Mouse (Mus musculus): ENCODE results near the gene Mak. TPM values are rescaled to one million over a fixed set of nuclear protein-coding genes. Genes with fewer than 3 reads are reported as not detected.

Gene Mak
- polyA plus RNA-seq, 1 experiment from 2014 or later = 2.9 TPM

- Histone ChIP-seq H3K4me2 (ENCODE audit: low read depth, low read length) (no peak overlapping the region), H3K36me3 (ENCODE audit: control insufficient read depth, insufficient read depth, low read length) (no peaks in the 10 kb centered on the region)
Observed at GRCm38 (mm10) chr13:41103841-41104525, 24.5 kb upstream of the Mak start.

GRCm38 (mm10) chr13:41100031-41100430 lies 20.5 kb upstream of the Mak start:
- no peaks in the 10 kb centered on the region for H3K27me3 ChIP-seq (replicated peaks; ENCODE audit: control insufficient read depth, insufficient read depth, low read length)
- 87% methylated on average over 2 of the region's 2 CpGs for WGBS
- no peak overlapping the region for H3K4me2 ChIP-seq (ENCODE audit: low read depth, low read length)
- H3K9ac ChIP-seq (ENCODE audit: low read depth, low read length) = no peak overlapping the region
- DNase-seq (ENCODE audit: low spot score) (no peak), ATAC-seq (ENCODE audit: low read depth) (no peak)
- no peaks in the 10 kb centered on the region for H3K9me3 ChIP-seq (ENCODE audit: control insufficient read depth, low read length)
- H3K4me1 ChIP-seq (ENCODE audit: control insufficient read depth, insufficient read depth, low read length) = no peaks in the 10 kb centered on the region
- no peak overlapping the region for H3K4me3 ChIP-seq (ENCODE audit: low read depth, low read length)
- H3K36me3 ChIP-seq (ENCODE audit: control insufficient read depth, insufficient read depth, low read length) = no peaks in the 10 kb centered on the region
- no peak overlapping the region for H3K27ac ChIP-seq (replicated peaks; ENCODE audit: low read depth, low read length)

More at GRCm38 (mm10) chr13:41103841-41104525, 24.5 kb upstream of the Mak start:
- H3K27ac ChIP-seq (replicated peaks; ENCODE audit: low read depth, low read length) = no peak overlapping the region
- no peaks in the 10 kb centered on the region for H3K4me1 ChIP-seq (ENCODE audit: control insufficient read depth, insufficient read depth, low read length)
- H3K27me3 ChIP-seq (replicated peaks; ENCODE audit: control insufficient read depth, insufficient read depth, low read length) = no peaks in the 10 kb centered on the region
- DNase-seq (ENCODE audit: low spot score) (no peak), ATAC-seq (ENCODE audit: low read depth) (no peak)
- no peak overlapping the region for H3K4me3 ChIP-seq (ENCODE audit: low read depth, low read length)
- H3K9ac ChIP-seq (ENCODE audit: low read depth, low read length) = no peak overlapping the region
- WGBS = 77% methylated on average over 12 of the region's 12 CpGs
- H3K9me3 ChIP-seq (ENCODE audit: control insufficient read depth, low read length) = no peaks in the 10 kb centered on the region

- Histone ChIP-seq H3K4me2 (ENCODE audit: low read depth, low read length) (no peak overlapping the region), H3K27me3 (replicated peaks; ENCODE audit: control insufficient read depth, insufficient read depth, low read length) (no peaks in the 10 kb centered on the region), H3K27ac (replicated peaks; ENCODE audit: low read depth, low read length) (no peak overlapping the region), H3K4me3 (ENCODE audit: low read depth, low read length) (no peak overlapping the region), H3K4me1 (ENCODE audit: control insufficient read depth, insufficient read depth, low read length) (no peaks in the 10 kb centered on the region), H3K36me3 (ENCODE audit: control insufficient read depth, insufficient read depth, low read length) (no peaks in the 10 kb centered on the region), H3K9ac (ENCODE audit: low read depth, low read length) (no peak overlapping the region), H3K9me3 (ENCODE audit: control insufficient read depth, low read length) (no peaks in the 10 kb centered on the region)
- ATAC-seq (ENCODE audit: low read depth) (no peak), DNase-seq (ENCODE audit: low spot score) (no peak)
- 85% methylated on average over 15 of the region's 15 CpGs for WGBS
Observed at GRCm38 (mm10) chr13:41098325-41098724, 18.8 kb upstream of the Mak start.

- DNase-seq (ENCODE audit: low spot score) (no peak), ATAC-seq (ENCODE audit: low read depth) (no peak)
- no peak overlapping the region for H3K27ac ChIP-seq (replicated peaks; ENCODE audit: low read depth, low read length)
- H3K4me1 ChIP-seq (ENCODE audit: control insufficient read depth, insufficient read depth, low read length) = no peaks in the 10 kb centered on the region
- H3K9me3 ChIP-seq (ENCODE audit: control insufficient read depth, low read length) = no peaks in the 10 kb centered on the region
- no peaks in the 10 kb centered on the region for H3K27me3 ChIP-seq (replicated peaks; ENCODE audit: control insufficient read depth, insufficient read depth, low read length)
- 65% methylated on average over 16 of the region's 16 CpGs for WGBS
- H3K4me3 ChIP-seq (ENCODE audit: low read depth, low read length) = no peak overlapping the region
- no peak overlapping the region for H3K9ac ChIP-seq (ENCODE audit: low read depth, low read length)
- no peaks in the 10 kb centered on the region for H3K36me3 ChIP-seq (ENCODE audit: control insufficient read depth, insufficient read depth, low read length)
- no peak overlapping the region for H3K4me2 ChIP-seq (ENCODE audit: low read depth, low read length)
Observed at GRCm38 (mm10) chr13:41097324-41098058, 18.0 kb upstream of the Mak start.

- Histone ChIP-seq H3K27me3 (replicated peaks; ENCODE audit: control insufficient read depth, insufficient read depth, low read length) (peaks cover 2% of the 10 kb centered on the region; the same call in 1 of the 2 replicates), H3K4me2 (ENCODE audit: low read depth, low read length) (no peak overlapping the region), H3K4me3 (ENCODE audit: low read depth, low read length) (no peak overlapping the region), H3K9me3 (ENCODE audit: control insufficient read depth, low read length) (no peaks in the 10 kb centered on the region), H3K27ac (replicated peaks; ENCODE audit: low read depth, low read length) (no peak overlapping the region), H3K36me3 (ENCODE audit: control insufficient read depth, insufficient read depth, low read length) (no peaks in the 10 kb centered on the region), H3K9ac (ENCODE audit: low read depth, low read length) (no peak overlapping the region), H3K4me1 (ENCODE audit: control insufficient read depth, insufficient read depth, low read length) (no peaks in the 10 kb centered on the region)
- 87% methylated on average over 10 of the region's 10 CpGs for WGBS
- DNase-seq (ENCODE audit: low spot score) (no peak), ATAC-seq (ENCODE audit: low read depth) (no peak)
Observed at GRCm38 (mm10) chr13:41094160-41094559, 14.7 kb upstream of the Mak start.

- Histone ChIP-seq H3K4me3 (ENCODE audit: low read depth, low read length) (no peak overlapping the region), H3K27ac (replicated peaks; ENCODE audit: low read depth, low read length) (no peak overlapping the region), H3K4me1 (ENCODE audit: control insufficient read depth, insufficient read depth, low read length) (no peaks in the 10 kb centered on the region), H3K4me2 (ENCODE audit: low read depth, low read length) (no peak overlapping the region), H3K9me3 (ENCODE audit: control insufficient read depth, low read length) (no peaks in the 10 kb centered on the region), H3K9ac (ENCODE audit: low read depth, low read length) (no peak overlapping the region), H3K27me3 (replicated peaks; ENCODE audit: control insufficient read depth, insufficient read depth, low read length) (peaks cover 2% of the 10 kb centered on the region; the same call in 1 of the 2 replicates), H3K36me3 (ENCODE audit: control insufficient read depth, insufficient read depth, low read length) (no peaks in the 10 kb centered on the region)
- DNase-seq (ENCODE audit: low spot score) (no peak), ATAC-seq (ENCODE audit: low read depth) (no peak)
- 38% methylated on average over 10 of the region's 10 CpGs for WGBS
Observed at GRCm38 (mm10) chr13:41091271-41091670, 11.8 kb upstream of the Mak start.

GRCm38 (mm10) chr13:41088746-41089145 lies 9.2 kb upstream of the Mak start:
- DNase-seq (ENCODE audit: low spot score) (no peak), ATAC-seq (ENCODE audit: low read depth) (no peak)
- Histone ChIP-seq H3K27me3 (replicated peaks; ENCODE audit: control insufficient read depth, insufficient read depth, low read length) (peaks cover 2% of the 10 kb centered on the region; the same call in 1 of the 2 replicates), H3K36me3 (ENCODE audit: control insufficient read depth, insufficient read depth, low read length) (no peaks in the 10 kb centered on the region), H3K4me1 (ENCODE audit: control insufficient read depth, insufficient read depth, low read length) (no peaks in the 10 kb centered on the region), H3K4me3 (ENCODE audit: low read depth, low read length) (no peak overlapping the region), H3K4me2 (ENCODE audit: low read depth, low read length) (no peak overlapping the region), H3K9ac (ENCODE audit: low read depth, low read length) (no peak overlapping the region), H3K27ac (replicated peaks; ENCODE audit: low read depth, low read length) (no peak overlapping the region), H3K9me3 (ENCODE audit: control insufficient read depth, low read length) (no peaks in the 10 kb centered on the region)

- Histone ChIP-seq H3K36me3 (ENCODE audit: control insufficient read depth, insufficient read depth, low read length) (no peaks in the 10 kb centered on the region), H3K27me3 (replicated peaks; ENCODE audit: control insufficient read depth, insufficient read depth, low read length) (peaks cover 7% of the 10 kb centered on the region; the same call in 1 of the 2 replicates), H3K9ac (ENCODE audit: low read depth, low read length) (no peak overlapping the region), H3K4me2 (ENCODE audit: low read depth, low read length) (no peak overlapping the region), H3K4me1 (ENCODE audit: control insufficient read depth, insufficient read depth, low read length) (no peaks in the 10 kb centered on the region), H3K27ac (replicated peaks; ENCODE audit: low read depth, low read length) (no peak overlapping the region), H3K4me3 (ENCODE audit: low read depth, low read length) (no peak overlapping the region), H3K9me3 (ENCODE audit: control insufficient read depth, low read length) (no peaks in the 10 kb centered on the region)
- DNase-seq (ENCODE audit: low spot score) = no peak
- no peak for ATAC-seq (ENCODE audit: low read depth)
- 22% methylated on average over 2 of the region's 2 CpGs for WGBS
Observed at GRCm38 (mm10) chr13:41085140-41085539, 5.6 kb upstream of the Mak start.

Data from embryonic facial prominence, embryonic 14.5 days (tissue).